Mouse (Mus musculus) myocyte (in vitro differentiated cells): ENCODE measurements at regions not wholly inside any gene's neighbourhood (a gene's known extent, or its start where the extent isn't known, plus 50 kb on each side); places are given as distances from the start of the nearest gene placed in this dataset.

ENCODE experiments used
- H3K27me3 ChIP-seq: one replicate; pipeline ENCODE4 v1.6.1; 2011; ENCODE audit not compliant: control insufficient read depth, insufficient read depth, insufficient read length
- H3K36me3 ChIP-seq: one replicate; pipeline ENCODE4 v1.6.1; 2011; ENCODE audit not compliant: control insufficient read depth, insufficient read depth
- H3K4me2 ChIP-seq: one replicate; pipeline ENCODE4 v1.6.1; 2011; ENCODE audit warnings: low read depth, control low read depth
- H3K4me3 ChIP-seq: one replicate; pipeline ENCODE4 v1.5.1; 2011; ENCODE audit warnings: mild to moderate bottlenecking, control low read depth, moderate library complexity
- H3K79me2 ChIP-seq: one replicate; pipeline ENCODE4 v1.6.1; 2011; ENCODE audit not compliant: control insufficient read depth, insufficient read depth
- H3ac ChIP-seq: one replicate; pipeline ENCODE4 v1.6.1; 2011; ENCODE audit not compliant: control insufficient read depth, insufficient read length
- CEBPB ChIP-seq: IDR thresholded peaks from 2 replicates; pipeline ENCODE4 v1.6.1; 2011; ENCODE audit warnings: mild to moderate bottlenecking, moderate library complexity; ENCODE audit not compliant: poor library complexity, insufficient read depth, severe bottlenecking
- E2F4 ChIP-seq: IDR thresholded peaks from one replicate; pipeline ENCODE4 v1.6.1; 2011; ENCODE audit warnings: mild to moderate bottlenecking, control low read depth, moderate library complexity; ENCODE audit not compliant: insufficient read depth
- MAX ChIP-seq: IDR thresholded peaks from one replicate; pipeline ENCODE4 v1.6.1; 2011; ENCODE audit warnings: low read depth, mild to moderate bottlenecking, control low read depth
- MYOD1 ChIP-seq, 3 experiments: IDR thresholded peaks; one replicate each; pipeline ENCODE4 v1.6.1; 2011; ENCODE audit warnings: control low read depth in 2 of 3, low read depth in 2 of 3, mild to moderate bottlenecking in 2 of 3, moderate library complexity in 1 of 3; ENCODE audit not compliant: insufficient read length in 2 of 3, control insufficient read depth in 1 of 3
- MYOG ChIP-seq, 3 experiments: IDR thresholded peaks; one replicate each; pipeline ENCODE4 v1.6.1; 2011; ENCODE audit warnings: control low read depth in 2 of 3, low read depth in 2 of 3, mild to moderate bottlenecking in 2 of 3; ENCODE audit not compliant: insufficient read length in 2 of 3, control insufficient read depth in 1 of 3, insufficient read depth in 1 of 3
- POLR2A ChIP-seq: IDR thresholded peaks from one replicate; pipeline ENCODE4 v1.6.1; 2011; ENCODE audit warnings: low read depth, mild to moderate bottlenecking, control low read depth, moderate library complexity; ENCODE audit not compliant: insufficient read length
- POLR2AphosphoS2 ChIP-seq: IDR thresholded peaks from one replicate; pipeline ENCODE4 v1.6.1; 2011; ENCODE audit warnings: low read depth, control low read depth; ENCODE audit not compliant: insufficient read length
- REST ChIP-seq: IDR thresholded peaks from one replicate; pipeline ENCODE4 v1.6.1; 2011; ENCODE audit warnings: mild to moderate bottlenecking, control low read depth, moderate library complexity; ENCODE audit not compliant: insufficient read depth, insufficient read length
- SRF ChIP-seq: IDR thresholded peaks from one replicate; pipeline ENCODE4 v1.6.1; 2011; ENCODE audit warnings: low read depth; ENCODE audit not compliant: control insufficient read depth, insufficient read length
- TCF12 ChIP-seq: IDR thresholded peaks from one replicate; pipeline ENCODE4 v1.6.1; 2011; ENCODE audit warnings: mild to moderate bottlenecking, control low read depth; ENCODE audit not compliant: poor library complexity, insufficient read depth, severe bottlenecking
- TCF3 ChIP-seq: IDR thresholded peaks from one replicate; pipeline ENCODE4 v1.6.1; 2011; ENCODE audit warnings: low read depth, control low read depth; ENCODE audit not compliant: insufficient read length
- USF1 ChIP-seq: IDR thresholded peaks from one replicate; pipeline ENCODE4 v1.6.1; 2011; ENCODE audit warnings: low read depth, mild to moderate bottlenecking, control low read depth, moderate library complexity

- no peaks in the 10 kb centered on the region for H3K79me2 ChIP-seq
- H3K36me3 ChIP-seq = no peaks in the 10 kb centered on the region
- H3K27me3 ChIP-seq = no peaks in the 10 kb centered on the region
- no peak overlapping the region for H3ac ChIP-seq
- no peak overlapping the region for H3K4me3 ChIP-seq
- no peak overlapping the region for H3K4me2 ChIP-seq
- TF ChIP-seq MYOG (IDR thresholded peaks at IDR 0.05; ENCODE audit: control insufficient read depth in 1 of 3, insufficient read depth in 1 of 3, insufficient read length in 2 of 3, low read depth in 2 of 3) (no peak), POLR2A (no peak), MAX (no peak), E2F4 (no peak), REST (no peak), MYOD1 (IDR thresholded peaks at IDR 0.05; ENCODE audit: control insufficient read depth in 1 of 3, insufficient read length in 2 of 3, low read depth in 2 of 3) (no peak), POLR2AphosphoS2 (no peak), TCF12 (no peak), USF1 (no peak), TCF3 (no peak), SRF (no peak), CEBPB (no peak)
Measured at GRCm38 (mm10) chr7:114912109-114912508, 168.6 kb downstream of the Insc start.

- TF ChIP-seq MAX (no peak), POLR2AphosphoS2 (no peak), TCF12 (no peak), MYOG (IDR thresholded peaks at IDR 0.05; ENCODE audit: control insufficient read depth in 1 of 3, insufficient read depth in 1 of 3, insufficient read length in 2 of 3, low read depth in 2 of 3) (no peak), REST (no peak), E2F4 (no peak), TCF3 (no peak), MYOD1 (IDR thresholded peaks at IDR 0.05; ENCODE audit: control insufficient read depth in 1 of 3, insufficient read length in 2 of 3, low read depth in 2 of 3) (no peak), SRF (no peak), POLR2A (no peak), CEBPB (no peak), USF1 (no peak)
- Histone ChIP-seq H3K27me3 (no peaks in the 10 kb centered on the region), H3K79me2 (no peaks in the 10 kb centered on the region), H3K4me3 (no peak overlapping the region), H3ac (no peak overlapping the region), H3K36me3 (no peaks in the 10 kb centered on the region), H3K4me2 (no peak overlapping the region)
Measured at GRCm38 (mm10) chr7:114922155-114922554, 178.7 kb downstream of the Insc start.

GRCm38 (mm10) chr7:114933861-114934260 lies 190.4 kb downstream of the Insc start:
- no peak overlapping the region for H3ac ChIP-seq
- no peaks in the 10 kb centered on the region for H3K27me3 ChIP-seq
- H3K4me3 ChIP-seq = no peak overlapping the region
- no peaks in the 10 kb centered on the region for H3K36me3 ChIP-seq
- TF ChIP-seq POLR2A (no peak), MAX (no peak), MYOD1 (IDR thresholded peaks at IDR 0.05; ENCODE audit: control insufficient read depth in 1 of 3, insufficient read length in 2 of 3, low read depth in 2 of 3) (no peak), POLR2AphosphoS2 (no peak), REST (no peak), USF1 (no peak), TCF3 (no peak), E2F4 (no peak), MYOG (IDR thresholded peaks at IDR 0.05; ENCODE audit: control insufficient read depth in 1 of 3, insufficient read depth in 1 of 3, insufficient read length in 2 of 3, low read depth in 2 of 3) (no peak), SRF (no peak), CEBPB (no peak), TCF12 (no peak)
- no peaks in the 10 kb centered on the region for H3K79me2 ChIP-seq
- no peak overlapping the region for H3K4me2 ChIP-seq

GRCm38 (mm10) chr7:114950759-114951158 lies 207.3 kb downstream of the Insc start:
- no peak for TF ChIP-seq MYOD1 (IDR thresholded peaks at IDR 0.05; ENCODE audit: control insufficient read depth in 1 of 3, insufficient read length in 2 of 3, low read depth in 2 of 3)
- TF ChIP-seq TCF12 = no peak
- no peak for TF ChIP-seq REST
- TF ChIP-seq MYOG (IDR thresholded peaks at IDR 0.05; ENCODE audit: control insufficient read depth in 1 of 3, insufficient read depth in 1 of 3, insufficient read length in 2 of 3, low read depth in 2 of 3) = no peak
- no peak for TF ChIP-seq MAX
- Histone ChIP-seq H3ac (no peak overlapping the region), H3K36me3 (no peaks in the 10 kb centered on the region), H3K4me3 (no peak overlapping the region), H3K27me3 (no peaks in the 10 kb centered on the region), H3K4me2 (no peak overlapping the region), H3K79me2 (no peaks in the 10 kb centered on the region)

GRCm38 (mm10) chr7:114963206-114963605 lies 219.7 kb downstream of the Insc start:
- H3ac ChIP-seq = no peak overlapping the region

More at GRCm38 (mm10) chr7:114963206-114963605, 219.7 kb downstream of the Insc start:
- Histone ChIP-seq H3K79me2 (no peaks in the 10 kb centered on the region), H3K36me3 (no peaks in the 10 kb centered on the region), H3K27me3 (no peaks in the 10 kb centered on the region), H3K4me2 (no peak overlapping the region), H3K4me3 (no peak overlapping the region)
- no peak for TF ChIP-seq TCF3
- TF ChIP-seq REST = no peak
- no peak for TF ChIP-seq POLR2AphosphoS2
- no peak for TF ChIP-seq SRF
- no peak for TF ChIP-seq MYOG (IDR thresholded peaks at IDR 0.05; ENCODE audit: control insufficient read depth in 1 of 3, insufficient read depth in 1 of 3, insufficient read length in 2 of 3, low read depth in 2 of 3)
- no peak for TF ChIP-seq USF1
- no peak for TF ChIP-seq E2F4
- TF ChIP-seq MYOD1 (IDR thresholded peaks at IDR 0.05; ENCODE audit: control insufficient read depth in 1 of 3, insufficient read length in 2 of 3, low read depth in 2 of 3) = no peak
